Mouse (Mus musculus) CD4-positive, CD25-positive, alpha-beta regulatory T cell, adult 9 weeks (primary cell): ENCODE data around the gene Alkbh1. TPM values are rescaled to one million over a fixed set of nuclear protein-coding genes. Genes with fewer than 3 reads are reported as not detected.

Source experiments
- polyA plus RNA-seq: library from polyadenylated mRNA; unstranded; fragments of 100-300 nt; shearing (Covaris generic); gene quantifications from one replicate; pipeline ENCODE4 v1.2.1, GENCODE M21; 2017

The Alkbh1 gene
- 86.8 TPM for polyA plus RNA-seq

GRCm38 (mm10) chr12:87443700-87444122, at the start of gene Alkbh1, which contains the start of gene Slirp:
TSS of gene Alkbh1 (minus strand) at chr12:87444017.
TSS of gene Slirp (plus strand) at chr12:87443896.

GRCm38 (mm10) chr12:87471964-87472786, 28.4 kb upstream of the Alkbh1 start, which contains the start of gene Snw1:
TSS of gene Snw1 (minus strand) at chr12:87472274.

DNA sequence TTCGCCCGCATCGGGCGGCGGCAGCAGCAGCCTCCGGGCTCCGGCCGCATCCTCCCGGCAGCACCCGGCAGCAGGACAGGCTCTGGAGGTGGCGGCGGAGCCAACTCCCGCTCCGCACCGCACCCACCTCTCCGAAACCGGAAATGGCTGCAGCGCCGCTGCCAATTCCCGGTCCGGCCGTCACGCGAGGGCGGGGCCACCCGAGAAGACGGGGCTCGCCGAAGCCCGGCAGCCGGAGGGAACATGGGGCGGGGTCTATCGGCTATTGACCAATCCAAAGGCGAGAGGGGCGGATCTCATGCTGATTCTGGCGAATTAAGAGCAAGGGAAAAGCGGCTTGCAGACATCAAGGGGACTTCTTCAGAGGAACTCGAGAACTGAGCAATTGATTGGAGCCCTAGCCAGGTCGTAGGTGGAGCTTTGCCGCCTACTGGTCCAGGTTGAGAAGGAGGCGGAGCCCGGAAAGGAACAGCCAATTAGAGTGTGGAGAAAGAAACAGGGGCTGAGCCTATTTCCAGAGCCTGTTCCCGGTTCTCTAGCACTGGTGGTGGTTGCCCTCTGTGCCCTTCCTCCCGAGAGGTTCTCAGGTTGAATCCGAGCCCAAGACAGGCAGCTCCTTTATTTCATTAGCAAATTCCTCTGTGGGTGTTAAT, 55.6 kb downstream of the Alkbh1 start, which contains the start of gene Sptlc2:
TSS of gene Sptlc2 (minus strand) at position 234 of the 653 bp plus-strand sequence.

Other genes starting within 250 kb of the Alkbh1 start
- 2.1 TPM for gene Samd15, start 244.3 kb downstream of the Alkbh1 start, polyA plus RNA-seq
- 4.3 TPM for gene Tmed8, start 243.6 kb downstream of the Alkbh1 start, polyA plus RNA-seq
- 2.1 TPM for gene Noxred1, start 205.3 kb downstream of the Alkbh1 start, polyA plus RNA-seq
- 43.2 TPM for gene Vipas39, start 177.8 kb downstream of the Alkbh1 start, polyA plus RNA-seq
- 187 TPM for gene Ahsa1, start 177.5 kb downstream of the Alkbh1 start, polyA plus RNA-seq
- gene Ism2, start 144.3 kb downstream of the Alkbh1 start, polyA plus RNA-seq = not detected
- gene Sptlc2, start 55.7 kb downstream of the Alkbh1 start, polyA plus RNA-seq = 76.1 TPM
- 98.4 TPM for gene Slirp, start 121 bp downstream of the Alkbh1 start, polyA plus RNA-seq
- gene Snw1, start 28.3 kb upstream of the Alkbh1 start, polyA plus RNA-seq = 216 TPM
- gene Gm5788, start 50.7 kb upstream of the Alkbh1 start, polyA plus RNA-seq = not detected
- not detected for gene Gm8300, start 70.3 kb upstream of the Alkbh1 start, polyA plus RNA-seq
- gene Oog1, start 158.7 kb upstream of the Alkbh1 start, polyA plus RNA-seq = not detected
- not detected for gene Gm4027, start 174.9 kb upstream of the Alkbh1 start, polyA plus RNA-seq
- not detected for gene Gm16381, start 200.6 kb upstream of the Alkbh1 start, polyA plus RNA-seq